Mouse (Mus musculus): ENCODE results near the gene Mdm4. TPM values are rescaled to one million over a fixed set of nuclear protein-coding genes. Genes with fewer than 3 reads are reported as not detected.

Mdm4 gene
- polyA plus RNA-seq, 1 experiment from 2014 or later, result 24.1 TPM

DNA sequence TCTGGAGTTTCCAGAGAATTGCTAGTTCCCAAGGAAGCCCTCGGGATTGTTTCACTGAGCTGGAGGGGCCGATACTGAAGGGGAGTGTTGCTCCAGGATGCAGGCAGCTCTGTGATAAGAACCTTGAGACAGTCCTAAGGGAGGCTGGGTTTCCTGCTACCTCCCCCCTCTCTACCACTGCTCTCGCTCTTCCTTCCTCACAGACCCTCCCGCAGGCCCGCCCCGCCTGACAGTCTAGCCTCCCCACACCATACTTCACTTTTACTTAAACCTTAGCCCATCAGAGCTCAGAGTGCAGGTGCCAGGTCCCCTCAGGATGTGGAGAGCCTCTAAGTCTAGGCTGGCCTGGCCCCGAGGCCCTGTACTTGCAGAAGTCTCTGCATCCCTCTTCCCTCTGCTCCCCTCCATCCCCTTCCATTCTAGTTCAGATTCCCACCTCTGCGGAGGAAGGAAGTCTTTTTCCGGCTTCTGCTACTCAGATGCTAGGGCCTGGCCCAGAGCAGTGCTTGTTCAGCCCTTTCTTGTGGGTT, 43.0 kb upstream of the Mdm4 start:
- no peak overlapping the region for H3K9ac ChIP-seq (ENCODE audit: low read depth, low read length)
- no peaks in the 10 kb centered on the region for H3K36me3 ChIP-seq (ENCODE audit: control insufficient read depth, insufficient read depth, low read length)
- peak overlapping the region; percentile 61 for H3K27ac ChIP-seq (ENCODE audit: low read length)
- WGBS, result 52% methylated on average over 9 of the region's 9 CpGs
- H3K27me3 ChIP-seq (replicated peaks; ENCODE audit: control insufficient read depth, insufficient read depth, low read length), result no peaks in the 10 kb centered on the region
- peaks cover 53% of the 10 kb centered on the region for H3K4me1 ChIP-seq (ENCODE audit: control insufficient read depth, insufficient read depth, low read length)
- ATAC-seq, result 0 out of 2 replicates have a peak, but pooled peaks have one; percentile 15
- no peak overlapping the region for H3K4me3 ChIP-seq (ENCODE audit: low read length)
- no peaks in the 10 kb centered on the region for H3K9me3 ChIP-seq (ENCODE audit: control insufficient read depth, low read length)
- H3K4me2 ChIP-seq (ENCODE audit: low read depth, low read length), result no peak overlapping the region

DNA sequence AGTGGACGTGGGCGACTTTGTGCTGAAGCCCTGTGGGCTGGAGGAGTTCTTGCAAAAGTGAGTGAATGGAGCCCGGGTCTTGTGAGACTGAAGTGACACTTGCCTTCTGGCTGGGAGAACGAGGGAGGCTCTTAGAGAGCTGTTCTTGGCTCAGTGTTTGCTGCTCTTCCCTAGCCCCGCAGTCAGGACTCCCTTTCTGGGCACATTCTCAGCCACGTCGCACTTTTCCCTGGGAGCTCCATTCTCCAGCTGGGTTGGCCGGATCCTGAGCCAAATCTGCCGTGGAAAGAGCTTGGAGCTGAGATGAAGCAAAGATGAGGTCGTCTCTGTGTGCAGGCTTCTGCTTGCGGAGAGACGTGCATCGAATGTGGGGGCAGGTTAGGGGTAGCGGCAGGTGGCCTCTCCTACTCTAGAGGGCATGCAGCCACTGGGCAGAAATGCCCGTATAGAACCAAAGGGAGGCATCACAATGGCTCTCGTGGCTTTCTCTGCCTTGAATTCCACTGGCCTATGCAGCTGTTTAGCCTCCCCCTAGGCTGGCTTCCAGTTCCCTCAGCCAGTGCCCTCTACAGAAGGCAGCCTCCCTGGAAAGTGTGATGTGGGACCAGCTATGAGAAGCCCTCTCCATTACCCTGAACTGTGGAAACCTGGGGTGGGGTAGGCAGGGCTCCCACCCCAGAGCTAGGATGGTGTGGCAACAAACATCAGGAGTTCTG, 41.5 kb upstream of the Mdm4 start:
- Histone ChIP-seq H3K36me3 (ENCODE audit: control insufficient read depth, insufficient read depth, low read length) (no peaks in the 10 kb centered on the region), H3K27ac (ENCODE audit: low read length) (peak overlapping the region; percentile 61), H3K9me3 (ENCODE audit: control insufficient read depth, low read length) (no peaks in the 10 kb centered on the region), H3K4me2 (ENCODE audit: low read depth, low read length) (no peak overlapping the region), H3K9ac (ENCODE audit: low read depth, low read length) (peak overlapping the region; percentile 24; the same call in 1 of the 2 replicates), H3K4me1 (ENCODE audit: control insufficient read depth, insufficient read depth, low read length) (peaks cover 43% of the 10 kb centered on the region), H3K4me3 (ENCODE audit: low read length) (no peak overlapping the region), H3K27me3 (replicated peaks; ENCODE audit: control insufficient read depth, insufficient read depth, low read length) (no peaks in the 10 kb centered on the region)
- 64% methylated on average over 16 of the region's 16 CpGs for WGBS
- no peak for ATAC-seq

DNA sequence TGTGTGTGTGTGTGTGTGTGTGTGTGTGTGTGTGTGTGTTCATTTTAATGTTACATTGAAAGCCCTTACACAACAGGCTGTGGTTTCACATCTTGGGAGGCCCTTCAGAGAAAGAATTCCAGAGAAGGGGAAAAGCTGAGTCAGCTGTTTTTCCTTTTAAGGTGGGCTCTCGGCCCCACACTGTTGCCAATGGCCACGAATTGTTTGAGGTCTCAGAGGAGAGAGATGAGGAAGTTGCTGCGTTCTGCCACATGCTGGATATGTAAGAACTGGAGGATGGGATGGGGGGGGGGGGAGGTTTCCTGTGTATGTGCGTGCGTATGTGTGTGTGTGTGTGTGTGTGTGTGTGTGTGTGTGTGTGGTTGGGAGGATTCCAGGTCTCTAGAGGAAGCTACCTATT, 39.8 kb upstream of the Mdm4 start:
- Histone ChIP-seq H3K9me3 (ENCODE audit: control insufficient read depth, low read length) (no peaks in the 10 kb centered on the region), H3K9ac (ENCODE audit: low read depth, low read length) (no peak overlapping the region)
- 0 out of 2 replicates have a peak, but pooled peaks have one; percentile 16 for ATAC-seq

DNA sequence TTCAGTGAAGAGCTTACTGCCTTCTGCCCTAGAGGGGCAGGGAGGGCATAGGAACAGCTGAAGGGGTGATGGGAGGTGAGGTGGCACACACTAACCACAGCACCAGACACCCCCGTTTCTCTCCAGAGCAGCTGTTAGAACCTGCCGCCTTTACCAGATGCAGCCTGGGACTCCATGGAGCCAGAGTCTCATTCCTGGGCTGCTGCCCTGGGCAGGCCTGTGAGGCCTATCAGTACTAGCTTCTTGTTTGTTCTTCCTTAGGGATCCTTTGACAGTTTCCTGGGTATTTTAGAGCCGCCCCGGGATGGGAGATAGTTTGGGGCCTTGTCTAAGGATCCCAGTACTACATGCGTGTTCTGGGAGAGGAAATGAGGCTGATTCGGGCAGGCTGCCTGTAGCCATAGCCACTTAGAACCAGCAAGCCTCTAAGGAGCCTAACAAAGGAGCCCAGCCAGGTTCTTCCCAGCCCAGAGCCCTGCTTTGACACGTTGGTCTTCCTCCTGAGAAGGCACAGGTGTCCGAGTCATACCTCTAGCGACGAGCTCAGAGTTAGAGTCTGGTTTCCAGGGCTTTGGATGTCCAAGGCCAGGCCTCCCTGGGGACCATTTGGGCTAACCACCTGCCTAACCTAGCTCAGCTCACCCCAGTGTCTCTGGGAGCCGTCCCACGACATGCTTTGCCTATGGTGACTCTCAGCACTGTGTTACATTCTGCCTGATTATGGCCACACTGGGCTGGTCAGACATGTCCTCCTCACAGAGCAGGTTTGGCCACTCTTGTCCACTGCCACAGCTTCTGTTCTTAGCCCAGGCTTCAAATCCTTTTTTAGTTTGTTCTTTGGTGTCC, 39.1 kb upstream of the Mdm4 start:
- Histone ChIP-seq H3K9ac (ENCODE audit: low read depth, low read length) (peak overlapping the region; percentile 23; the same call in 1 of the 2 replicates), H3K4me1 (ENCODE audit: control insufficient read depth, insufficient read depth, low read length) (peaks cover 34% of the 10 kb centered on the region), H3K27ac (ENCODE audit: low read length) (peak overlapping the region; percentile 55), H3K4me2 (ENCODE audit: low read depth, low read length) (no peak overlapping the region), H3K9me3 (ENCODE audit: control insufficient read depth, low read length) (no peaks in the 10 kb centered on the region), H3K27me3 (replicated peaks; ENCODE audit: control insufficient read depth, insufficient read depth, low read length) (no peaks in the 10 kb centered on the region), H3K36me3 (ENCODE audit: control insufficient read depth, insufficient read depth, low read length) (no peaks in the 10 kb centered on the region), H3K4me3 (ENCODE audit: low read length) (no peak overlapping the region)
- 64% methylated on average over 12 of the region's 12 CpGs for WGBS
- ATAC-seq, result no peak

More for the DNA sequence above, 39.8 kb upstream of the Mdm4 start:
- H3K27me3 ChIP-seq (replicated peaks; ENCODE audit: control insufficient read depth, insufficient read depth, low read length), result no peaks in the 10 kb centered on the region
- 31% methylated on average over 5 of the region's 5 CpGs for WGBS
- peak overlapping the region; percentile 55; the same call in 1 of the 2 replicates for H3K27ac ChIP-seq (ENCODE audit: low read length)
- H3K4me3 ChIP-seq (ENCODE audit: low read length), result no peak overlapping the region
- no peak overlapping the region for H3K4me2 ChIP-seq (ENCODE audit: low read depth, low read length)
- no peaks in the 10 kb centered on the region for H3K36me3 ChIP-seq (ENCODE audit: control insufficient read depth, insufficient read depth, low read length)
- H3K4me1 ChIP-seq (ENCODE audit: control insufficient read depth, insufficient read depth, low read length), result peaks cover 34% of the 10 kb centered on the region

DNA sequence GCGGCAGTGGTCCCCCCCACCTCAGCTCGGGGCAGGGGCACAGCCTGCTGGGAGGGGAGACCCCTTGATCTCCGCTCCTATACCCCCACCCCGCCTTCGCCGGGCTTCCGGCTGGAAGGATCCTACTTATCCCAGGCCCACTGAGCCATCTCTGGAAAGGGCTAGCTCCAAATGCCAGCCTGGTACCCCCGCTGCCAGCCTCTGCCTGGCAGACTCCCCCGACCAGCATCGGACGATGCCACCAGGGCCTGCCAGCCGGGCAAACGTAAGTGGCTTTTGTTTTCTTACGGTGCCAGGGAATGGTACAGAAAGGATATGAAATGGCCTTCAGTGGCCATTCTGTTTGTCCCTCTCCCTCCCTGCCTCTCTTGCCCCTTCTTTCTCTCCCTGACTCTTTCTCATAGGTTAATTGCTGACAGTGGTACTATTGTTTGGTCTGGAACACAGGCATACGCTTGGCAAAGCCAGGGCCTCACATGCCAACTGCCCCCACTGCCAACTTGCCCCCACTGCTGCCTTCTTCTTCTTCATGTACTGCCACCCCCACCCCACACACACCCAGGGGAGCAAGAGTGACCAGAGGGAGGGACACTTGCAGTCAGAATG, 38.4 kb upstream of the Mdm4 start:
- Histone ChIP-seq H3K9me3 (ENCODE audit: control insufficient read depth, low read length) (no peaks in the 10 kb centered on the region), H3K4me1 (ENCODE audit: control insufficient read depth, insufficient read depth, low read length) (peaks cover 34% of the 10 kb centered on the region), H3K4me2 (ENCODE audit: low read depth, low read length) (no peak overlapping the region), H3K9ac (ENCODE audit: low read depth, low read length) (peak overlapping the region; percentile 23; the same call in 1 of the 2 replicates), H3K27ac (ENCODE audit: low read length) (peak overlapping the region; percentile 55), H3K27me3 (replicated peaks; ENCODE audit: control insufficient read depth, insufficient read depth, low read length) (no peaks in the 10 kb centered on the region), H3K36me3 (ENCODE audit: control insufficient read depth, insufficient read depth, low read length) (no peaks in the 10 kb centered on the region), H3K4me3 (ENCODE audit: low read length) (no peak overlapping the region)
- ATAC-seq, result no peak
- 91% methylated on average over 15 of the region's 15 CpGs for WGBS

DNA sequence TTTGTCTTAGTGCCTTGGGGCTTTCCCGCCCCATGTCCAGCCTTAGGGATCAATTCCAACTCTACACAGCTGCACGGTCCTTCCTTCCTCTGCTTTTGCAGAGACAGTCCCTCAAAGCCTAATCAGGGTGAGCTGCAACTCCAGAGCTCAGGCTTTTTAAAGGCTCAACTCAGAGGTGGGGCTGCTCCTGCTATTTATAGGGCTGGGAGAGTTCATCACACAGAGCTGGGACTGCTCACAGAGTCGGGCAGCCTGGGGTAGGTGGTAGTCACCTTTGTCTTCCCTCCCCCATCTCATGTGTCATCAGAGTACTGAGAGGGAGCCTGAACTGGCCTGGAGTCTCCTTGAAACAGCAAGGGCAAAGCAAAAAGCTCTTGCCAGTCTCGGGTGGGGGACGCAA, 37.9 kb upstream of the Mdm4 start:
- H3K4me1 ChIP-seq (ENCODE audit: control insufficient read depth, insufficient read depth, low read length), result peaks cover 34% of the 10 kb centered on the region
- 63% methylated on average over 5 of the region's 5 CpGs for WGBS
- no peaks in the 10 kb centered on the region for H3K9me3 ChIP-seq (ENCODE audit: control insufficient read depth, low read length)
- peak overlapping the region; percentile 23; the same call in 1 of the 2 replicates for H3K9ac ChIP-seq (ENCODE audit: low read depth, low read length)
- H3K4me2 ChIP-seq (ENCODE audit: low read depth, low read length), result no peak overlapping the region
- no peaks in the 10 kb centered on the region for H3K36me3 ChIP-seq (ENCODE audit: control insufficient read depth, insufficient read depth, low read length)
- H3K27me3 ChIP-seq (replicated peaks; ENCODE audit: control insufficient read depth, insufficient read depth, low read length), result no peaks in the 10 kb centered on the region
- H3K27ac ChIP-seq (ENCODE audit: low read length), result peak overlapping the region; percentile 55
- peak; percentile 38; the same call in 1 of the 2 replicates for ATAC-seq
- H3K4me3 ChIP-seq (ENCODE audit: low read length), result no peak overlapping the region

DNA sequence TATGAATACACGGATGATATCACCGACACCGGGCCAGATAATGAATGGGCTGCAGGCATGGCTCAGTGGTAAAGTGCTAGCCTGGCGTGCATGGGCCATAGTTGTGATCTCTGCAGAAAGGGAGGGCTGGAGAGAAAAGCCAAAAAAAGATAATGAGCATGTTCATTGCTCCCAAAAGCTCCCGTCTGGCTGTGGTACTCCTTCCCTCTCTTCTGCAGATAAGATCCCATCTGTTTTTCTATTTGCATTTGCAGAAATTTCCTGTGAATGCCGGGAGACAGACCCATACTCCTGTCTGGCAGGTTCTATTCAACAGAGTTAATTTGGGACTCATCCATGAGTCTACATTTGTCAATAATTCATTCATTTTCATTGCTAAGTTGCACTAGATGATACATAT, 32.8 kb upstream of the Mdm4 start:
- no peaks in the 10 kb centered on the region for H3K36me3 ChIP-seq (ENCODE audit: control insufficient read depth, insufficient read depth, low read length)
- H3K4me3 ChIP-seq (ENCODE audit: low read length), result no peak overlapping the region
- H3K4me2 ChIP-seq (ENCODE audit: low read depth, low read length), result no peak overlapping the region
- no peak overlapping the region for H3K9ac ChIP-seq (ENCODE audit: low read depth, low read length)
- no peaks in the 10 kb centered on the region for H3K27me3 ChIP-seq (replicated peaks; ENCODE audit: control insufficient read depth, insufficient read depth, low read length)
- peaks cover 14% of the 10 kb centered on the region for H3K4me1 ChIP-seq (ENCODE audit: control insufficient read depth, insufficient read depth, low read length)
- no peak for ATAC-seq
- no peaks in the 10 kb centered on the region for H3K9me3 ChIP-seq (ENCODE audit: control insufficient read depth, low read length)
- 87% methylated on average over 6 of the region's 6 CpGs for WGBS
- H3K27ac ChIP-seq (ENCODE audit: low read length), result no peak overlapping the region

DNA sequence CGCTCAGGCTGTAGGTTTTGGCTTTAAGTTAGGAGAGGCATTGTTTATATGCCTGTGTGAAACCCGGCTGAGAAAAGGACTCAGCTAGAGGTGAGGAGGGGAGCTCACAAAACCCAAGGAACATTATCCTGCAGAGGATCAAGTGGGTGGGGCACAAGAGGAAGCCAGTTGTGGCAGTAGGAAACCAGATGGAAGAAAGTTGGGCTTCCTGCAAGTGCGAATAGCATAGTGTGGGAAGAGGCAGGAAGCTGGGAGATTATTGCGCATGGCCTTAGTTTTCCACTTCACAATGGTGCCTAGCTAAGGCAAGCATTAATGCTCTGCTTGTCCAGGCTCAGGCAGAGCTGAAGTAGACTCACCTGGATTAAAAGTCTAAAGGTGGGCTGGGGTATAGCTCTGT, 30.3 kb upstream of the Mdm4 start:
- WGBS, result 49% methylated on average over 4 of the region's 4 CpGs
- H3K27ac ChIP-seq (ENCODE audit: low read length), result 0 out of 2 replicates have a peak overlapping the region, but pooled peaks have one; percentile 12

DNA sequence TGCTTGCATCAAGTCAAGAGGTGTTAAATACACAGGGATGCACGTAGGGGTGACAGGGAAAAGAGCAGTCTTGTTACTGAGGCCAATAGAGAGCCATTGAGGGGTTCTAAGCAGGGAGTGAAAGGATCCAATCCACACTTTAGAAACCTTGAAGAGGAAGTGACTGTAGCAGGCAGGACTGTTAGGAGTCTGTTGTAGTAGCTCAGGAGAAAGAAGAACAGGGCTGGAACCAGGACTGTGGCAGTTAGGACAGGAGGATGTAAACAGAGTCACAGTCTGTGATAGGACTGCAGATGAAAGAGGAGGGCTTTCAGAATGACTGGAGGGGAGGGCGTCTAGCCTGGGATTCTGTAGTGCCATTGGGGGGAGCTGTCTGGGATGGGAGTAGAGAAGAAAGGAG, 29.2 kb upstream of the Mdm4 start:
- Histone ChIP-seq H3K27ac (ENCODE audit: low read length) (no peak overlapping the region), H3K9me3 (ENCODE audit: control insufficient read depth, low read length) (no peaks in the 10 kb centered on the region), H3K4me3 (ENCODE audit: low read length) (no peak overlapping the region), H3K27me3 (replicated peaks; ENCODE audit: control insufficient read depth, insufficient read depth, low read length) (no peaks in the 10 kb centered on the region), H3K36me3 (ENCODE audit: control insufficient read depth, insufficient read depth, low read length) (no peaks in the 10 kb centered on the region), H3K9ac (ENCODE audit: low read depth, low read length) (no peak overlapping the region), H3K4me2 (ENCODE audit: low read depth, low read length) (no peak overlapping the region), H3K4me1 (ENCODE audit: control insufficient read depth, insufficient read depth, low read length) (peaks cover 27% of the 10 kb centered on the region)
- no peak for ATAC-seq
- WGBS, result 60% methylated on average over 2 of the region's 2 CpGs

More for the DNA sequence above, 30.3 kb upstream of the Mdm4 start:
- no peak overlapping the region for H3K9ac ChIP-seq (ENCODE audit: low read depth, low read length)
- H3K27me3 ChIP-seq (replicated peaks; ENCODE audit: control insufficient read depth, insufficient read depth, low read length), result no peaks in the 10 kb centered on the region
- no peak overlapping the region for H3K4me2 ChIP-seq (ENCODE audit: low read depth, low read length)
- ATAC-seq, result no peak
- H3K9me3 ChIP-seq (ENCODE audit: control insufficient read depth, low read length), result no peaks in the 10 kb centered on the region
- no peaks in the 10 kb centered on the region for H3K36me3 ChIP-seq (ENCODE audit: control insufficient read depth, insufficient read depth, low read length)
- H3K4me1 ChIP-seq (ENCODE audit: control insufficient read depth, insufficient read depth, low read length), result peaks cover 27% of the 10 kb centered on the region
- no peak overlapping the region for H3K4me3 ChIP-seq (ENCODE audit: low read length)
